Mouse (Mus musculus): ENCODE measurements around the gene Tbx6. TPM values are rescaled to one million over a fixed set of nuclear protein-coding genes. Genes with fewer than 3 reads are reported as not detected.

The Tbx6 gene
- total and polyA plus RNA-seq, 3 experiments: 0.12 to 0.15 TPM; not detected in 1

GRCm38 (mm10) chr7:126821835-126822511 lies 40.7 kb downstream of the Tbx6 start:
- H3K27me3 ChIP-seq (ENCODE audit: control insufficient read depth in 1 of 2, insufficient read depth in 2 of 2, low read length in 2 of 2): 0 out of 4 replicates have a peak, but pooled peaks cover 2% of the 10 kb centered on the region in 2 experiments

GRCm38 (mm10) chr7:126822741-126823140 lies 41.5 kb downstream of the Tbx6 start:
- Histone ChIP-seq H3K27me3 (ENCODE audit: control insufficient read depth in 1 of 2, insufficient read depth in 2 of 2, low read length in 2 of 2) (no peaks in the 10 kb centered on the region), H3K9ac (ENCODE audit: control insufficient read depth, low read depth, low read length, poor library complexity, severe bottlenecking) (no peak overlapping the region), H3K36me3 (ENCODE audit: control insufficient read depth in 1 of 2, insufficient read depth in 2 of 2, low read length in 2 of 2) (no peaks in the 10 kb centered on the region), H3K27ac (ENCODE audit: control insufficient read depth, low read depth, low read length) (no peak overlapping the region), H3K9me3 (replicated peaks; ENCODE audit: insufficient read depth, low read length) (no peaks in the 10 kb centered on the region), H3K4me3 (ENCODE audit: control insufficient read depth in 1 of 2, insufficient read depth in 1 of 2, low read depth in 2 of 2, low read length in 2 of 2) (no peak overlapping the region), H3K4me1 (ENCODE audit: control insufficient read depth in 1 of 2, insufficient read depth in 2 of 2, low read length in 2 of 2) (peaks cover 2 to 8% of the 10 kb centered on the region in 2 experiments; a peak in 2 of 4 replicates), H3K79me2 (ENCODE audit: control insufficient read depth, insufficient read depth, low read length, poor library complexity) (no peaks in the 10 kb centered on the region)
- DNase-seq (ENCODE audit: low read depth, low spot score): no peak
- TF ChIP-seq GATA1 (IDR thresholded peaks at IDR 0.05; ENCODE audit: low read depth, low read length) (no peak), CHD1 (IDR thresholded peaks at IDR 0.05; ENCODE audit: low read depth, low read length) (no peak), E2F4 (IDR thresholded peaks at IDR 0.05; ENCODE audit: borderline replicate concordance, low read depth, low read length) (no peak)

More at GRCm38 (mm10) chr7:126821835-126822511, 40.7 kb downstream of the Tbx6 start:
- Histone ChIP-seq H3K9me3 (replicated peaks; ENCODE audit: insufficient read depth, low read length) (no peaks in the 10 kb centered on the region), H3K9ac (ENCODE audit: control insufficient read depth, low read depth, low read length, poor library complexity, severe bottlenecking) (peak overlapping the region; percentile 30), H3K4me3 (ENCODE audit: control insufficient read depth in 1 of 2, insufficient read depth in 1 of 2, low read depth in 2 of 2, low read length in 2 of 2) (no peak overlapping the region), H3K4me1 (ENCODE audit: control insufficient read depth in 1 of 2, insufficient read depth in 2 of 2, low read length in 2 of 2) (peaks cover 2 to 8% of the 10 kb centered on the region in 2 experiments; a peak in 2 of 4 replicates), H3K79me2 (ENCODE audit: control insufficient read depth, insufficient read depth, low read length, poor library complexity) (no peaks in the 10 kb centered on the region), H3K36me3 (ENCODE audit: control insufficient read depth in 1 of 2, insufficient read depth in 2 of 2, low read length in 2 of 2) (no peaks in the 10 kb centered on the region), H3K27ac (ENCODE audit: control insufficient read depth, low read depth, low read length) (no peak overlapping the region)
- DNase-seq (ENCODE audit: low read depth, low spot score): peak; percentile 83
- TF ChIP-seq MAFK (IDR thresholded peaks at IDR 0.05; ENCODE audit: borderline replicate concordance, low read depth, low read length) (no peak), ZNF384 (IDR thresholded peaks at IDR 0.05; ENCODE audit: low read depth, low read length) (peak; percentile 28; the same call in 1 of the 2 replicates), NRF1 (IDR thresholded peaks at IDR 0.05; ENCODE audit: insufficient read depth, low read depth, low read length, poor library complexity, severe bottlenecking) (0 out of 2 replicates have a peak, but pooled peaks have one; percentile 15), USF2 (IDR thresholded peaks at IDR 0.05; ENCODE audit: borderline replicate concordance in 1 of 2, insufficient read depth in 1 of 2, low read depth in 1 of 2, low read length in 2 of 2) (no peak), EP300 (IDR thresholded peaks at IDR 0.05; ENCODE audit: low read depth in 1 of 2, low read length in 2 of 2) (0 out of 4 replicates have a peak, but pooled peaks of 1 of the 2 experiments have one; percentile 5), CTCF (IDR thresholded peaks at IDR 0.05 in 2 of 3, conservative IDR thresholded peaks at IDR 0.05 in 1 of 3; ENCODE audit: control insufficient read depth in 1 of 3, insufficient read depth in 1 of 3, low read depth in 2 of 3, low read length in 3 of 3, poor library complexity in 1 of 3, severe bottlenecking in 1 of 3) (peak; percentile 93 to 99 (median 96)), UBTF (IDR thresholded peaks at IDR 0.05; ENCODE audit: borderline replicate concordance, insufficient read depth, low read depth, low read length) (no peak), ZC3H11A (IDR thresholded peaks at IDR 0.05; ENCODE audit: low read depth, low read length) (peak; percentile 83), NELFE (IDR thresholded peaks at IDR 0.05; ENCODE audit: low read depth, low read length) (no peak), BHLHE40 (IDR thresholded peaks at IDR 0.05; ENCODE audit: borderline replicate concordance, low read depth, low read length) (0 out of 2 replicates have a peak, but pooled peaks have one; percentile 33), RAD21 (IDR thresholded peaks at IDR 0.05; ENCODE audit: low read depth, low read length) (peak; percentile 95), POLR2AphosphoS5 (IDR thresholded peaks at IDR 0.05; ENCODE audit: borderline replicate concordance, low read depth, low read length) (no peak), MAZ (IDR thresholded peaks at IDR 0.05; ENCODE audit: low read depth, low read length) (peak; percentile 85), SMC3 (IDR thresholded peaks at IDR 0.05; ENCODE audit: low read depth, low read length) (peak; percentile 93), E2F4 (IDR thresholded peaks at IDR 0.05; ENCODE audit: borderline replicate concordance, low read depth, low read length) (no peak), SIN3A (IDR thresholded peaks at IDR 0.05; ENCODE audit: low read length) (peak; percentile 55; the same call in 1 of the 2 replicates), GATA1 (IDR thresholded peaks at IDR 0.05; ENCODE audit: low read depth, low read length) (0 out of 2 replicates have a peak, but pooled peaks have one; percentile 10), ETS1 (IDR thresholded peaks at IDR 0.05; ENCODE audit: low read depth, low read length) (no peak), TCF12 (IDR thresholded peaks at IDR 0.05; ENCODE audit: low read depth, low read length) (no peak)
